Mouse (Mus musculus) layer of hippocampus, postnatal 36 days (tissue): Measurements from ENCODE around the gene Cpsf6. TPM values are rescaled to one million over a fixed set of nuclear protein-coding genes. Genes with fewer than 3 reads are reported as not detected.
A peak's percentile ranks its signal among the peaks of the same experiment; 100 is the strongest.

Experiments used
- DNase-seq, 2 experiments: peaks; one replicate each; pipeline ENCODE4 v3.0.0; 2022
- total RNA-seq, 2 experiments: library from RNA; stranded (reverse); gene quantifications; 2 replicates each; pipeline ENCODE4 v1.2.3; 2021

Gene Cpsf6
- total RNA-seq: 100 to 1,000 TPM; 119 TPM

GRCm38 (mm10) chr10:117379908-117380307 lies at the start of gene Cpsf6:
Gene Cpsf6, minus strand, starts transcription at chr10:117380015.
- DNase-seq: no peak

GRCm38 (mm10) chr10:117426615-117426969 lies 46.8 kb upstream of the Cpsf6 start:
- DNase-seq: no peak

GRCm38 (mm10) chr10:117425907-117426614 lies 46.2 kb upstream of the Cpsf6 start:
- peak in 1 of 2 experiments; percentile 40 for DNase-seq

GRCm38 (mm10) chr10:117425013-117425412 lies 45.2 kb upstream of the Cpsf6 start:
- DNase-seq: no peak

- no peak for DNase-seq
Measured at GRCm38 (mm10) chr10:117424146-117424905, 44.5 kb upstream of the Cpsf6 start.

GRCm38 (mm10) chr10:117423025-117424002 lies 43.5 kb upstream of the Cpsf6 start:
- DNase-seq: no peak

DNA sequence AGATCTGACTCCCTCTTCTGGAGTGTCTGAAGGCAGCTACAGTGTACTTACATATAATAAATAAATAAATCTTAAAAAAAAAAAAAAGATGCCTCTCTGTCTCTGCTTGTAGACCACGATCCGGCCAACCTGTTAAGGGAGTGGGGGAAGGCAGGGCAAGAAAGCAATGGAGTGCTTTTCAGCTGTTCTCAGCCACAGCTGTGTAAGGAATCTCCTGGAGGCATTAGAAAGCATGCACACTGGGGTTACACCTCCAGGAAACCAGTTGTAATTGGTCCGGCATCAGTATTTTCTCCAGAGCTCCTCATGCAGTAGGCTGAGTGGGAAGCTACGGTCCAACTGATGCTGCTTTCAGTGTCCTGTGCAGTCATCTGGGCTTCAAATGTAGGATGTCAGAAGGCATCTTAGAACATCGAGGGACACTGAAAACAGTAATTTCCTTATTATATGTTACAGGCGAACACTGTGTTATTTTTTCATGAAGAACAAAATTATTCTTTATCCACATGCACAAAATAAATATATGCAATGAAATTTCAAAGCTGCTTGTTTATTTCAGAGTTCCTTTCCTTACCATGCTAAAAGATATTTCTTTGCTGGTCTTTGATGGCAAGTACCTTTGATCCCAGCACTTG lies 42.5 kb upstream of the Cpsf6 start:
- no peak for DNase-seq

- no peak for DNase-seq
Measured at GRCm38 (mm10) chr10:117421283-117422107, 41.7 kb upstream of the Cpsf6 start.

DNA sequence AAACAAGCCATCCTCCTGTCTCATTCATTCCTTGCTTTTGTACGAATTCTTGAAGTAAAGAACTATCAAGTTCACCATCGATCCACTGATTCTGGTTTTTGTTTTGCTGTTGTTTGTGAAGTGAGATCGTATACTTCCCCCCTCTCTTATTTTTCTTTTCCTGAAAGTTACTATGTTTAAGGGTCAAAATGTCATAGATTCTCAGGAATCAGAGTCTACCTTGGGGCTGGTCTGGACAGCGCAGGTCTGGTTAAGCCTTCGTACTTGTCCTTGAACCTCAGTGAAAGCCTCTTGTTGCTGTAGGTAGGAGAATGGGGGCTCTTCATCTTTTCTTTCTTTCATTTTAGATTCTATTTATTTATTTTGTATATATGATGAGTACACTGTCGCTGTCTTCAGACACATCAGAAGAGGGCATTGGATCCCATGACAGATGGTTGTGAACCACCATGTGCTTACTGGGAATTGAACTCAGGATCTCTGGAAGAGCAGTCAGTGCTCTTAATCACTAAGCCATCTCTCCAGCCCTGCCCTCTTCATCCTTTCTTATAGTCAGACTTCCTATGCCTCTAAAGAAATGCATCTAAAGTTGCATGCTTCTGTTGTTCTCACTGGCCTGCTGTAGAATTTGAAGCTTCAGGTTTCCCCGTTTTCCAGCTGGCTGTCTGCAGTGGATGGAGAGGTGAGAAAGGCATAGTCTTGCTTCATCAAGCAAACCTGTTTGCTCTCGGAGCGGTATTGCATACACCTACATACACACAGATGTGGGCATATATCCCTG lies 40.9 kb upstream of the Cpsf6 start:
- DNase-seq: no peak

DNA sequence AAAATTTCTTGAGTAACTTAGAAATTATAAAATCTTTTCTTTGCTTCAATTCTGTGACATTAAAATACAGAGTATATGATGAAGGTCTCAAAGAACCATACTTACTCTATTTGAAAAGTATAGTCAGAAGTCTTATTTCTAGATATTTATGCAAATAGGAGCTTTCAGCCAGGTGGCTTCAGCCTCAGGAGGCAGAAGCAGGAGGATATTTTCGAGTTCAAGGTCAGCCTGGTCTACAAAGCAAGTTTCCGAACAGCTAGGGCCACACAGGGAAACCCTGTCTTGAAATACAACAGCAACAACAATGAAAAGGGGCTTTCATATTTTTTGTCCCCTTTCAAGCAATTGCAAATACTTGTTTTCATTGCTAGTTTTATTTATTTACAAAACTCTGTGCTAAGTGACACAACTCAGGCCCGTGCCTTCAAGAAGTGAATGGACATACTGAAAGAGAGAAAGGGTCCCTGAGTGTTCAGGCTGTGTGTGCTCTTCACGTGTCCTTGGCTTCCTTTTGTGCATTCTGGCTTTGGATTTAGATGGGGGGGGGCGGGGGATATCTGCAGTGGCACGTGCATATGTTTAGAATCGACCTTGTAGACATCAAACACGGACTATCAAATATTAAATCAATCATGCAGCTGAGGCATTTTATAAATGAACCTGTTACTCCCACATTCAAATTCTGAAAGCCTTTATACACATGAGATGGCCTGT lies 39.9 kb upstream of the Cpsf6 start:
- no peak for DNase-seq

DNA sequence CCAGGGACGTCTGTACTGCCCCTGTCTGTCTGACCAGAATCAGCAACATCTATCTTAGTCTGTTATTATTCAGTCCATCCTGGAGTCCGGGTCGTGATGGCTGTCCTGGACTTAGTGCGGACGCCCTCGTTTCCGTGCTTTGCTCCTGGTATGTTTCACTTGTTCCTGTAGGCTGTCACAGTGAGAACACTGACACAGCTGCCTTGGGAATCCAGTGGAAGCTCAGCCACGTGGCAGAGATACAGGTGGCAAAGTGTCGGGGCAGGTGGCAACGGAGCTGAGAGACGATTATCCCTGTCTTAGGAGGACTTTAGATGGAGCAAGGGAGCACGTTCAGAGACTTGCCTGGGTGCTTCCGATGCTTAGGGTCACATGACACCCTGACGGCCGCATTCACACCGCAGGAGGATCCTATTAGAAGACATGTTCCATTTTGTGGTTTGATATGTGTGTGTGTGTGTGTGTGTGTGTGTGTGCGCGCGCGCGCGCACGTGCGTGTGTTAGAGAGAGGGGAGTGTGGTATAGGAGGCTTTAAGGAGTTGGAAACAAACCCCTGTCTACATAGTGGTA lies 38.9 kb upstream of the Cpsf6 start:
- DNase-seq: no peak

- peak; percentile 57 for DNase-seq
Measured at GRCm38 (mm10) chr10:117417772-117418667, 38.2 kb upstream of the Cpsf6 start.

DNA sequence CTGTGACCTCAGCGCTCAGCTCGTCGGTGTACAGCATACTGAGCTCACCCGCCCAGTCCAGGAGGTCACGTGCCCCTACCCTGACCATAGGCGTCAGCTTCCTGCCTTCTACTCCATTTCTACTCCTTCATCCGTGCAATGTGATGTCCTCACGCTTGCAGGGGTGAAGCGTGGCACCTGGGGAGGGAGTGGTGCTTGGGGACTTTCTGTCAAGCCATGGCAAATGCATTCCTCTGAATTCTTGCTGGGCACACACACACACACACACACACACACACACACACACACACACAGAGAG lies 37.6 kb upstream of the Cpsf6 start:
- no peak for DNase-seq

- no peak for DNase-seq
Measured at GRCm38 (mm10) chr10:117416636-117417469, 37.0 kb upstream of the Cpsf6 start.

DNA sequence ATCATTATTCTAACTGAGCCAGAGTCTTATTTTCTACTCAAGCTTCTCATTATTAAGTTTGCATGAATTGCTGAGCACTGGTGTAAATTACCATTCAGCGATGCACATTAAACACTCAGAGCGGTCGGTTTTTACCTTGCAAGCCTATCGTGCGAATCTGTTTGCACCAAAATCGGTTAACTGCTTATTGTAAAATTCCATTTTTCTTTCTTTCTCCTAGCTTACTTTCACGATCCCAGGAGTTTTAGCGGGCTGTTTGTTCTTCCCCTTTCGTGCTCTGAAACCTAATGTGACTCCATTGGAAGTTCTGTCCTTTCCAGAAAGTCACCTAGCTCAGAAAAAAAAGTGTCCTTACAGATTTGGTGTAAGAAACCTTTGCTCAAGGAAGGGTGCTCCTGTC lies 36.3 kb upstream of the Cpsf6 start:
- DNase-seq: no peak

GRCm38 (mm10) chr10:117415364-117416057 lies 35.7 kb upstream of the Cpsf6 start:
- no peak for DNase-seq

DNA sequence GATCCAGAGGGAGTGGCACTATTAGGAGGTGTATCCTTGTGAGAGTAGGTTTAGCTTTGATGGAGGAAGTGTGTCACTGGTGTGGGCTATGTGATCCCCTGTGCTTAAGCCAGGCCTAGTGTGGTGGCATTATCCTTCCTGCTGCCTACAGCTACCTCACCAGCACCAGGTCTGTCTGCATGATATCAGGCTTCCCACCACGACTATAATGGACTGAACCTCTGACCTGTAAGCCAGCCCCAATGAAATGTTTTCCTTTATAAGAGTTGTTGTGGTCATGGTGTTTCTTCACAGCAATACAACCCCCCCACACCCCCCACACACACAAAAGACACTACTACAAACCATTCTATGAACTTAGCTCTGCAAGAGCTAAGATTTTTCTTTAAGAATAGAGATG lies 34.9 kb upstream of the Cpsf6 start:
- no peak for DNase-seq
